ENCODE assay signal across 12 mouse cellular contexts in genomic region chrX:103287846-103288377, GRCm38 (mm10). TPM values are rescaled to one million over a fixed set of nuclear protein-coding genes. Genes with fewer than 3 reads are reported as not detected.
DNase-seq lines count a peak whose midpoint lies in the region; ATAC-seq and TF ChIP-seq lines count a peak whose summit lies in the region.
"Had no signal": no experiment of that assay in that cellular context is flagged by ENCODE, and none has a peak within 500 bp of the region (broad histone marks: within the 10 kb centered on the region; RNA-seq: fewer than 3 reads in every experiment).

No protein-coding gene starts in this region.

- no peak for TF ChIP-seq CTCF in ES-Bruce4 (IDR thresholded peaks at IDR 0.05; ENCODE audit: low read depth, low read length)

- H3K27ac ChIP-seq in heart, embryonic 16.5 days (ENCODE audit: low read length): no peak overlapping the region
- H3K27ac ChIP-seq in ES-Bruce4 (ENCODE audit: insufficient read depth, low read length): peak overlapping the region; percentile 44; the same call in 1 of the 2 replicates
- H3K27ac ChIP-seq: liver, embryonic 13.5 days had no signal

- no peak for TF ChIP-seq POLR2A in ES-Bruce4 (IDR thresholded peaks at IDR 0.05; ENCODE audit: insufficient read depth, low read length)

- H3K4me2 ChIP-seq in heart, embryonic 16.5 days (ENCODE audit: low read depth, low read length): peak overlapping the region; percentile 15; the same call in 1 of the 2 replicates

- H3K36me3 ChIP-seq in heart, embryonic 16.5 days (ENCODE audit: control insufficient read depth, insufficient read depth): no peaks in the 10 kb centered on the region
- no peaks in the 10 kb centered on the region for H3K36me3 ChIP-seq in ES-Bruce4 (ENCODE audit: control insufficient read depth, insufficient read depth, low read length, poor library complexity, severe bottlenecking)
- H3K36me3 ChIP-seq: liver, embryonic 13.5 days had no signal

- H3K27me3 ChIP-seq in heart, embryonic 16.5 days (ENCODE audit: control insufficient read depth, insufficient read depth, low read length): peaks cover 27% of the 10 kb centered on the region
- no peaks in the 10 kb centered on the region for H3K27me3 ChIP-seq in ES-Bruce4 (ENCODE audit: control insufficient read depth, insufficient read depth, low read length, poor library complexity, severe bottlenecking)

- no peak for ATAC-seq in heart, embryonic 16.5 days (replicated peaks; ENCODE audit: extremely low read depth, insufficient read depth, low FRiP score)
- ATAC-seq in megakaryocyte progenitor cell, adult 5-6 weeks (replicated peaks; ENCODE audit: poor library complexity): peak; percentile 61
- ATAC-seq: CD4-positive, CD25-positive, alpha-beta regulatory T cell, adult 4 months had no signal

- no peaks in the 10 kb centered on the region for H3K4me1 ChIP-seq in heart, embryonic 16.5 days (ENCODE audit: control insufficient read depth, insufficient read depth, low read length)
- peaks cover 2% of the 10 kb centered on the region for H3K4me1 ChIP-seq in ES-Bruce4 (ENCODE audit: control insufficient read depth, insufficient read depth, low read length)
- H3K4me1 ChIP-seq: liver, embryonic 13.5 days had no signal

- H3K9ac ChIP-seq in heart, embryonic 16.5 days (ENCODE audit: low read length): no peak overlapping the region
- H3K9ac ChIP-seq in ES-Bruce4 (ENCODE audit: low read depth, poor library complexity, severe bottlenecking): 0 out of 2 replicates have a peak overlapping the region, but pooled peaks have one; percentile 35
- H3K9ac ChIP-seq: liver, embryonic 13.5 days had no signal

- 28% methylated on average over 10 of the region's 10 CpGs for WGBS in heart, embryonic 16.5 days

- intact Hi-C loops in heart, postnatal 36 days (cut with DNase I): no loop called here

- no peaks in the 10 kb centered on the region for H3K9me3 ChIP-seq in heart, embryonic 16.5 days (replicated peaks; ENCODE audit: control insufficient read depth, low read length)
- H3K9me3 ChIP-seq in ES-Bruce4 (replicated peaks; ENCODE audit: control insufficient read depth, insufficient read depth, low read length, poor library complexity, severe bottlenecking): no peaks in the 10 kb centered on the region
- H3K9me3 ChIP-seq: liver, embryonic 13.5 days had no signal

- no peak for TF ChIP-seq EP300 in ES-Bruce4 (IDR thresholded peaks at IDR 0.05; ENCODE audit: insufficient read depth, low read depth, low read length)

- H3K4me3 ChIP-seq in heart, embryonic 16.5 days (ENCODE audit: low read length): no peak overlapping the region
- no peak overlapping the region for H3K4me3 ChIP-seq in ES-Bruce4 (ENCODE audit: low read depth, low read length)
- H3K4me3 ChIP-seq: liver, embryonic 13.5 days had no signal

- no peak for DNase-seq in heart, postnatal 36 days
- DNase-seq in embryo, embryonic 9.5 days (ENCODE audit: extremely low spot score): peak; percentile 10
- no peak for DNase-seq in layer of hippocampus, postnatal 25 days (ENCODE audit: extremely low spot score in 1 of 2, low spot score in 1 of 2)
- no peak for DNase-seq in urinary bladder, postnatal 36 days (ENCODE audit: low spot score in 2 of 2)
- DNase-seq in frontal cortex, postnatal 10 days (ENCODE audit: low spot score in 2 of 2): no peak
- DNase-seq: kidney, postnatal 4 days; liver, embryonic 13.5 days; right cerebral cortex, postnatal 25 days had no signal

RNA-seq across cellular contexts. Expression of gene Cdx4, which starts 33.3 kb away (rescaled TPM):
- not detected in 2 replicates for polyA plus RNA-seq in heart, embryonic 16.5 days (2015; fragmentation: Nextera tagmentation; extraction: Ambion mirVana)
- total RNA-seq in heart, postnatal 36 days (2021): not detected
- 1.2 and 1.5 TPM in 2 replicates for polyA plus RNA-seq in ES-Bruce4 (2011; ENCODE audit: insufficient read depth, insufficient read length, low read depth, missing spikeins)
- total RNA-seq in megakaryocyte progenitor cell, adult 5-6 weeks (2015): not detected in 2 replicates
- total RNA-seq in megakaryocyte progenitor cell, adult 5-6 weeks (2017): not detected in 2 replicates
- total RNA-seq in layer of hippocampus, postnatal 25 days (2021): not detected
- polyA plus RNA-seq: CD4-positive, CD25-positive, alpha-beta regulatory T cell, adult 4 months; liver, embryonic 13.5 days had no signal
